Mouse (Mus musculus): ENCODE data around the gene Smim4.

Smim4 gene

DNA sequence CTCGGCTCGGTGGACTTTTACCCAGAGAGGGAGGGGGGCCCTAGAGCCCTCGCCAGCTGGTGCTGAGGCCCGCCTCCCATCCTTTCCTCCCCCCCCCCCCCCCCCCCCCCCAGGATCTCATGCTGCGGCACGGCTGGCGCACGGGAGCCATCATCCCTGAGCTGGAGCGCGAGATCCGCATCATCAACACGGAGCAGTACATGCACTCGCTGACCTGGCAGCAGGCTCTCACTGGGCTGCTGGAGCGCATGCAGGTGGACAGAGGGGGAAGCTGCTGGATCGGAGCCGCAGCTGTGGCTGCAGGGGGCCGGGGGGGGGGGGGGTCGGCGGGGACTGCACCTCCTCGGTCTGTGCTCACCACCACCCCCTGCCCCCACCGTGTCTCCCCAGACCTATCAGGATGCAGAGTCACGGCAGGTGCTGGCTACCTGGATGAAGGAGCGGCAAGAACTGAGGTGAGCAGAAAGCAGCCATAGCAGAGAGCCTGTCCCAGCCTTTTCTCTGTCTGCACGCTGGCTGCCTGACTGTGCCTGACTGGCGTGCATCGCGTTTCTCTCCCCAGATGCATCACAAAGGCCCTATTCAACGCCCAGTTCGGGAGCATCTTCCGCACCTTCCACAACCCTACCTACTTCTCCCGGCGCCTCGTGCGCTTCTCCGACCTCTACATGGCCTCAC is 9.6 kb upstream of the Smim4 start:
- no peak for DNase-seq (ENCODE audit: low spot score)

GRCm38 (mm10) chr14:31137791-31138190 is 9.0 kb upstream of the Smim4 start:
- no peak for DNase-seq (ENCODE audit: low spot score)

GRCm38 (mm10) chr14:31137281-31137595 is 8.5 kb upstream of the Smim4 start:
- no peak for DNase-seq (ENCODE audit: low spot score)

- DNase-seq (ENCODE audit: low spot score), result no peak
Measured at GRCm38 (mm10) chr14:31136411-31137280, 7.9 kb upstream of the Smim4 start.

GRCm38 (mm10) chr14:31135495-31136410 is 7.0 kb upstream of the Smim4 start:
- no peak for DNase-seq (ENCODE audit: low spot score)

DNA sequence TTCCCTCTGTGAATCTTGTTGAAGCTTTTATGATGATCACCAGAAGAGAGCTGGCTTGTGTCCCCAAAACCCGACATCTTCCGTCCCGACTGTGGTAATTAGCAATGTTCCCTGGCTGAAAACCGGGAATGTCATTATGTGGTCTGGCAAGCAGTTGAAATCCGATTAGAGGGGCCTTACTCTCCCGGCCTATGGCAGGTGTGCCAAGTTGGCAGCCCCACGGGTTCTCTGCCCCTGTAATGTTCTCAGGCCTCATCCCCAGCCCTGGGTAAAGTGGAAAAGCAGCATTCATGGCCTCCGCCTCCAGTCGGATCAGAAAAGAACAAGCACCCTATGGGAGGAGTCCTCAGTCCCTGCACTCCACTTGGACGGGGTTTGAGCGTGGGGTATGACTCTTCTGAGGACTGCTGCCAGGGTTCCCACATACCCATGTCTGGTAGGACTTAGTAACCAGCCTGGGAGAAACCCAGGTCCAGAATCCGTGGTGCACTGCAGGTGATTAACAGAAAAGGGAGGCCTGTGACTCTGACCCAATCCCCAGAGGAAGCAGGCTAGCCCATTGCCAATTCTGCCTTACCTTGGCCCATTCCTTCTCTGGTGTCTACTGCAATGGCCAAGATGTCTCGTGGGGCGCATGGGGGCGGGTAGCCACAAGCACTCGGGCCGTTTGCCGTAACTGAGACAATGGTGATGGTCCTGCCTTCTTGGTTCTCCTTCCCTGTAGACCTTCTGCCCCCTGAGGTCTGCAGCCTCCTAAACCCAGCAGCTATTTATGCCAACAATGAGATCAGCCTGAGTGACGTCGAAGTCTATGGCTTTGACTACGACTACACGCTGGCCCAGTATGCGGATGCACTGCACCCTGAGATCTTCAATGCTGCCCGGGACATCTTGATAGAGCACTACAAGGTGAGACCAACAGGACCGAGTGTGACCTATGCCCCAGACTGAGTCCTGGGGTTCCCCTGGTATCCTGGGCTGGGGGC is 5.6 kb upstream of the Smim4 start:
- no peak for DNase-seq (ENCODE audit: low spot score)

- no peak for DNase-seq (ENCODE audit: low spot score)
Measured at GRCm38 (mm10) chr14:31133023-31133665, 4.4 kb upstream of the Smim4 start.

- peak; percentile 53 for DNase-seq (ENCODE audit: low spot score)
Measured at GRCm38 (mm10) chr14:31132491-31132975, 3.8 kb upstream of the Smim4 start.

DNA sequence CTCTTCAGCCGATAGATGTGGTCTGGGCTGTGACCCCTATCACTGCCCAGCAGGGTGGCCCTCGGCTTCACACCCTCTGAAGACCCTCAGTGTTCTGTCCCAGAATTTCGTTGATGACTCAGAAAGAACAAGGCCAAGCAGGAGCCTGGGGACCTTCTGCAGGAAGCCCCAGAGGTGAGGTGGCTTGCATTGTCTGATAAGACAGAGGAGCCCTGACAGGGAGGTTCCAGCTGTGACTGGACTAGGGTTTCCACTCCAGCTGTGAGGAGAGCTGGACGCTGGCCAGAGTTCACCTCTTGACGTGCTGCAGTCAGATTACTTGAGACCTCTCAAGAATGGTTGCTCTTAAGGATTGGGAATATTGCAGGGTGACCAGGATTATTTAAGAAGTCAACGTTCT is 3.3 kb upstream of the Smim4 start:
- DNase-seq (ENCODE audit: low spot score), result peak; percentile 45

DNA sequence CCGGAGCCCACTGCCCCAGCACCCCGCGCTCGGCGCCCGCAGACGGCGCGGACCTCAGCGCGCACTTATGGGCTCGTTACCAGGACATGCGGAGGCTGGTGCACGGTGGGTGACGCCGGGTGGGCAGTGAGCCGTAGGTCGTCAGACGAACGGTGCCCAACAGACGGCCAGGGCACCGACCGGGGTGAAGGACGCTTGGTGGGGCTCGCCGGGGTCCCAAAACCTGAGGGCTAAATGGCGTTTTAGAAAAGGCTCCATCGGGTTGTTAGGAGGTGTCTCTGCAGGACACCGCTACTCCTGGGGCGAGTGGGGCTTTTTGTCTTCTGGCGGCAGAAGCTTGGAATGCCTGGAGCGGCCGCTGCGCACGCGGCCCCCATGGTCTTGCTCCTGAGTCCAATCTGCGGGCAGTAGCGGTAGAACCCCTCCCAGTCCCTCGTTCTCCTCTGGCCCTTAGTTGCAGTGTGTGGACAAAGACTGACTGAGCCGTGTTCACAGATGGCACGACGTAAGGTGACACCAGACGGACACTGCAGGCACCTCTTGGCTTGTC is 2.6 kb upstream of the Smim4 start:
- DNase-seq (ENCODE audit: low spot score), result peak; percentile 32

DNA sequence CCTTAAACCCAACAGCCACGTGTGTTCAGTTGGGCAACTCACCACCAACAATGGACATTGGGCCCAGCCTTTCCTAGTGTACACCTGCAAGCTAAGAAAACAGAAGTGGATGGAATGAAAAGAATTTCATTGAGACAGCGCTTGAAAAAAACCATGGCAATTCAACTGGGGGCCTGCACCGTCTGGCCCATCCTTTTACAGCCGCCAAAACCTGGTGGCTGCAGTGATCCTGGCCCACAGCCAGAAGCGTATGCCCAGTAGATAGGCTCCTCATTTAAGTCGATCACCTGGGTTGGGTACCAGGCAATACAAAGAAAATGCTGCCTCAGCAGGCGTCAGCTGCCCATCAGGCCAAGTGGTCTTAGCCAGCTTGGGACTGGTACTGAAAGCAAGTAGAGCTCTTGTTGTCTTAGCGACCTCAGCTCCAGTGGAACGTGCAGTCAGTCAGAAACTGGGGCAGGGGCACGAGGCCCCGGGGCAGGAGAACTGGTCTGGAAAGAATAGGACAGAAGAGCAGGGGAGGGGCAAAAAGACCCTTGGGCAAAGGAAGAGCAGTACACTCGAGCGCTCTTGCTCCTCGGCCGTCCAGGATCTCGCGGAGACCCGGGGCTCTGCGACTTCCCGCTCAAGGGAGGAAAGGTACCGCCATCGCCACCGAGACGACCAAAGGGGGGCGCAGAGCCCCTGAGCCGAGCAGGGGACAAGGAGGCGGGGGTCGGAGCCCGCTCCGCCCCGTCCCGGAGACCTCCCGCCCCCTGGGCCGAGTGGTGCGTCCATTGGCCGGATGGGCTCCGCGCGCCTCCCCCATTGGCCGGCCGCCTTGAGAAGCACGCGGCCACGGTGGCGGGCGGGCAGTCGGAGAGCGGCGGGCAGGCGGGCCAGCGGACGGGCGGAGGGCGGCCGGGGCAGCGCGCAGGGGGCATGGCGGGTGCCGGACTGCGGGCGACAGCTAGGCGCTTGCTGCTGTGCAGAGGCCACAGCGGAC is 1.8 kb upstream of the Smim4 start, which contains the start of gene Nt5dc2:
Nt5dc2 (plus strand) TSS at position 818 of the 985 bp plus-strand sequence.
- DNase-seq (ENCODE audit: low spot score), result peak; percentile 68

- DNase-seq (ENCODE audit: low spot score), result no peak
Measured at GRCm38 (mm10) chr14:31129326-31130235, 825 bp upstream of the Smim4 start.

DNA sequence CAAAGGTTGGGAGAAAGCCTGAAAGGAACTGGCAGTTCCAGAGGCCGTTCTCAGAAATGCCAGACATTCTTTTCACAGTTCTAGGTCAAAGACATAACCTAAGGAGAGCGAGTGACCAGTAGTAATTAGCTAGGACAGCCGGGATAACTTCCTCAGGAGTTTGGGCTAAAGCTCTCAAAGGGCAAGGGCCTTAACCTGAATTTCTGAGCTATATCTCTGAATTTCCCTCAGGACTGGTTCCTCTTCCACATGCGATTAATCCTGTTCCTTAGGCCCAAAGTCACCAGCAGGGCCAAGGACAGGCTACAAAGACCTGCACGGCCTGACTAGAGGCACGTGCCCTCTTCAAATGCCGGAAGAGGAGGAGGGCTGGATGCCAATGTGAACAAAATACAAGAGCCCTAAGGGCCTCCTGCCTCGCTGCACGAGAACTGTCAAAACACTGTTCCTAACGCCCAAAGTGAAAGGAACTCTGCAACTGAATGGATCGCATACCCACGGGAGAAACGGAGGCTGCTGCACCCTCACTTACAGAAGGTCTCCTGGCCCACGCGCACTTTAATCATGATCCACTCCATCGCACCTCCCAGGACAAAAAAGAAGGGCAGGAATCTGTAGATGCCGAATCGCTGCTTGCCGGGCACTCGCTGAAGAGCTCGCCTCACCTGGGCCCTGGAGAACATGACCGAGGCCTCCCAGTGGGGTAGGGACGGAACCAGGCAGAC is 493 bp downstream of the Smim4 start:
- DNase-seq (ENCODE audit: low spot score), result peak; percentile 50

- peak; percentile 42 for DNase-seq (ENCODE audit: low spot score)
Measured at GRCm38 (mm10) chr14:31126826-31127225, 1.9 kb downstream of the Smim4 start.

DNA sequence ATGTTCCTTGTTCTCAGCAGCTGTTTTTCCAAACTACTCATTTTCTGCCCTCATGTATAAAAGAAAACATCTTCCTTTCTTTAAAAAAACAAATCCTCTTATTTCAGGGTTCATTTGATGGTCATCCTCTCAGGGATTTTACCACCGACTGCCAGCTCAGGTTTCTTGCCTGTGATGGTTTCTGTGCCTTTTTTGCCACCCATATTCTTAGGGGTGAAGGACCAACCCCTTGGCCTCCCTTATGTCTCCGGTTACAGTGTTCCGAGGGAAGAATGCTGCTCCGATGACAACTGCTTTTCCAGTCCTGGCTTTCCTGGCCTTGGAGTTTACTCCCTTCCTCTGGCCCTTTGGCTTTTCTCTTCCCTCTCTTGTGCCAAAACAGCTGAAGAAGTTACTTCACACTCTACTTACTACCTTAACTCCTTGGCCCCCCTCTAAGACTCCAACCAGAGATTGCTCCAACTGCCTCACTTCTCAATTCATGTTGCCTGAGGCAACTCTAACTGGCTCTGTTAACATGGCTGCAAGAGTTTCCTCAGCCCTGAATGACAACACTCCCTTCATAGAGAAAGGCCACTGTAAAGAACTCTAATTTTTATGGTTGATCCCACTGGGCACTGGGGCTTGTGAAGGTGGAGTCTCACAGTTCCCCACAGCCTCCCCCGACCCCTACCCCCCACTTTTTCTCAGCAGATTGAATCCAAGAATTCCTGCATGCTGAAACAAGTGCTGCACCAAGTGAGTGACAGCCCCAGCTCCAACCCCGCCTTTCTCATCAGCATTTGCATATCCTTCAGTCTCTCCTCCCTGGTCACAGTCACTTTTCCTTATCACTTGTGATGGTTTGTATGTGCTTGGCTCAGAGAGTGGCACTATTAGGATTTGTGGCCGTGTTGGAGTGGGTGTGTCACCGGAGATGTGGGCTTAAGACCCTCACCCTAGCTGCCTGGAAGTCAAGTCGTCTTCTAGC is 3.4 kb downstream of the Smim4 start:
- DNase-seq (ENCODE audit: low spot score), result peak; percentile 56

- DNase-seq (ENCODE audit: low spot score), result no peak
Measured at GRCm38 (mm10) chr14:31115522-31115921, 13.2 kb downstream of the Smim4 start.
